Mouse (Mus musculus): ENCODE data around the gene Col6a5.

Col6a5 gene

DNA sequence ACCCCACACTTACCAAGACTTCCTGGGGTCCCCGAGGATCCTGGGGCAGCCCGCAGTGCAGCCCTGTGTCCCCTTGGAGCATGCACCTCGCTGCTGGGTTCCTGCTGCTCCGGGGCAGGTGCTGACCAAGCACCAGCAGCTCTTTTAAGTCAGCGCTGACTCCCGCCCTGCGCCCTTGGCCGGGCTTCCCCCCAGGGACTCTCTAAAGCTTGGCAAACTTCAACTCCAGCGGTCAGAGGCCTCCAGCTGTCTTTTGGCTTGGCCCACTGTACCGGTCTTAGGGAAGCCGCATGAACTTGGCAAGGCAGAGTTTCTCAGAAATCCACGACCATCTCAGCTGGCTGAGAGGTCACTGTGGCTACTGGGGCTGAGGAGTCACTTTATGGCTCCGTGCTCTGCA lies at the start of gene Col6a5:
Gene Col6a5, minus strand, starts transcription at position 111 of the 400 bp plus-strand sequence.
- TF ChIP-seq GATA4 (IDR thresholded peaks at IDR 0.05; ENCODE audit: insufficient replicate concordance, low read length): no peak

- TF ChIP-seq GATA4 (IDR thresholded peaks at IDR 0.05; ENCODE audit: insufficient replicate concordance, low read length): no peak
Observed at GRCm38 (mm10) chr9:105997955-105998354, 37.5 kb upstream of the Col6a5 start.

DNA sequence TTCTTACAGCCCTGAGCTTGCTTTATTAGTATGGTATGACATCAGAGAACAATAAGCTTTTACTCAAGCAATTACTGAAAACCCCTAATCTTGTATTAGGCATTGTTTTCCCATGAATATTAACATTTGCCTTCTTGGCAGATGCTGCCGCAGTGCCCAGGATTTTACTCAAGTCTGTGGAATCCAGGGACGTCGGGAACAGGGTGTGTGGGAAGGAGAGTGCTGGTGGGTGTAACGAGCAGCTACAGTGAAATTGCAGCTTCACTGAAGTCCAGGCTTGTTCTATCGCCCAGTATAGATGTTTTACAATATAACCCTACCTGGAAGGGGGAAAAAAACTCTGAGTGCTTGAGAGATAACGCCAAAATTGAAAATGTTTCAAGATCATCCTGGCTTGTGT lies 32.0 kb upstream of the Col6a5 start:
- TF ChIP-seq GATA4 (IDR thresholded peaks at IDR 0.05; ENCODE audit: insufficient replicate concordance, low read length): no peak

DNA sequence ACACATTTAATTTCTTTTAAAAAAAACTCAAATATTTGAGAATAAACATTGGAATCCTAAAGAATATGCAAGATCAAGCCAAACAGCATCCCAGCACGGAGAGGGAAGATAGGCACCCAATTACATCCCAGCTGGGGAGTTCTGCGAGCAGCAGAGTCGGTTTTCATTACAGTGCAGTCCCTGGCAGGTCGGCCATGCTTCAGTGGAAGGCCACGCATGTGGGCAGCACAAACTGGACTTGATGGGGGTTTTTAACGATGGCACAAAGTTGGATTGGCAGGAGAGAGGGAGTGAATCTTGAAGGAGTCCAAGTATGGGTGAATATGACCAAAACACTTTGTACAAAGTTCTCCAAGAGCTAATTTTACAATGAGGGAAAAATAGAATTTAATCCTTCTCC lies 29.7 kb upstream of the Col6a5 start:
- TF ChIP-seq GATA4 (IDR thresholded peaks at IDR 0.05; ENCODE audit: insufficient replicate concordance, low read length): no peak

- no peak for TF ChIP-seq GATA4 (IDR thresholded peaks at IDR 0.05; ENCODE audit: insufficient replicate concordance, low read length)
Observed at GRCm38 (mm10) chr9:105989468-105989867, 29.0 kb upstream of the Col6a5 start.

- TF ChIP-seq GATA4 (IDR thresholded peaks at IDR 0.05; ENCODE audit: insufficient replicate concordance, low read length): no peak
Observed at GRCm38 (mm10) chr9:105988096-105988495, 27.7 kb upstream of the Col6a5 start.

DNA sequence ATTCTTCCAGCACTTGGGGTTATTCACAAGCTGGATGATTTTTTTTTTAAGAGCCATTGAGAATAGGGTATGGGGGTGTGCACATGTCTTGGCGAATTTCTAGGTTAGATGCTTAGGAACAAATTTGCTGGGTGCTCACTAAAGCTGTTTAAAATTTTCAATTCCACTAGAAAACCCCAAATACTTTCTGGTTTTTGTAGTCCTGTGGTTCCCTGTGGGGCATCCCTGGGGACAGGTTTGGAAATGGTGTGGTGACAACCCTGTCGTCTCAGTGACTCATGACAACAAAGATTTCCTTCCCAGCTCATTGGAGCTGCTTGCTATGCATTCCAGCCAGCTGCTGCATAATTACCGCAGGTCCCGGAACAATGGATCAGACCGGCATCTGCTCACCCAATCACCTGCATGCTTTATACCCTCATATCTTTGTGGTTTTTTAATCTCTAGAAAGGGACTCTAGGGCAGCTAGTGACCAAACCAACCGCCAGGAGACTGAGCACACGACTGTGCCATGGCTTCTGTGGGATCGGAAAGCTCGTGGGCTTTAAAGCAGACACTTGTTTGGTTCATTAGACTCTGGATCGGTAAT lies 24.6 kb upstream of the Col6a5 start:
- TF ChIP-seq GATA4 (IDR thresholded peaks at IDR 0.05; ENCODE audit: insufficient replicate concordance, low read length): no peak

DNA sequence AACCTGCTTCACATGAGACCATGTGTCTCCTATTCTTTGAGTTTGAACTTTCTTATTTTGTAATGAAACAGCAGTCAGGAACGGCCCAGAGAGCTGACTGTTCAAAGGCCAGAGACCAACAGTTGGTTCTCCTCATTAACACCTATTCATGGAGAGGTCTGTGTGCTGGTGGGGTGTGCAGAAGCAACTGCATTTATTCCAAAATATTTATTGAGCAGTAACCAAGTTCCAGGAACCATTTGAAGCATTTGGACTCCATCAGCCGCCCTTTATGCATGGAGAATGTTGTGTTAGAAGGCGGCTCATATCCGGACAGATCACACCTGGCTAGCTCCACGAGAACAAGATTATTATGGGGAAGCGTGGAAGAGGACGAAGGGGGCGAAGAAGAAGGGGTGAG lies 18.0 kb upstream of the Col6a5 start:
- no peak for TF ChIP-seq GATA4 (IDR thresholded peaks at IDR 0.05; ENCODE audit: insufficient replicate concordance, low read length)

- TF ChIP-seq GATA4 (IDR thresholded peaks at IDR 0.05; ENCODE audit: insufficient replicate concordance, low read length): no peak
Observed at GRCm38 (mm10) chr9:105976871-105977270, 16.4 kb upstream of the Col6a5 start.

- TF ChIP-seq GATA4 (IDR thresholded peaks at IDR 0.05; ENCODE audit: insufficient replicate concordance, low read length): no peak
Observed at GRCm38 (mm10) chr9:105976314-105976713, 15.9 kb upstream of the Col6a5 start.

DNA sequence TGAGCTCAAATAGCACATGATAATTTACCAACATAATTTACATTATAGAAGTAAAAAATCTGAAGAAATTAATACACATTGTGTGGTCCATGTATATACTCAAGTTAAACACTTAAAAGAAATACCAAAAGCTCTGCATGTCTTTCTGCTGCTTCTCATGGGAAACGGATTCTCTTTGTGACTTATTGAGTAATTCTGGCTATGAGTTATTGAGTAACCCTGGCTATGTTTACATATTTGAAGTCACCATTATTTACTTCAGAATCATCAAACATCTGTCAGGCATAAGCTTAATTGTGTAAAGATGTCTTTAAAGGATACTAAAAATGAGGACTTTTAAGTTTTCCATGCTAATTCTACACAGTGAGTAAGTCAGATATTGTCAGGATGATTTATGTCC lies 13.3 kb upstream of the Col6a5 start:
- TF ChIP-seq GATA4 (IDR thresholded peaks at IDR 0.05; ENCODE audit: insufficient replicate concordance, low read length): no peak

DNA sequence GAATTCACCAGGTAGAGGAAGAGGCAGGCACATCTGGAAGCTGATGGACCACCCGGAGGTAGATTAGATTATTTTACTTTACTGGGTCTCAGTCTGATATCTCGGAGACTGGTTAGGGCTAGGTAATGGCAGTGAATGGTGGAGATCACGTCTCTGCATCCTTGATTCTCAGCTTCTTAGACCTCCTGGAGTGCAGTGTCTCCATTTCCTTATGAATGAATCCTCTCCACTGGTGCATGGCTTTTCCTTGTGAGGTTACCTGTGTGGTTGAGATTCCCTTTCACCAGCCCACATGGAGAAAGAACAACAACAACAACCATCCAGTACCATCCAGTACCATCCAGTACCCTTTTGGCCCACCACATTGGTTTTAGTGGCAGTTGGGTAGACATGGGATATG lies 11.6 kb upstream of the Col6a5 start:
- TF ChIP-seq GATA4 (IDR thresholded peaks at IDR 0.05; ENCODE audit: insufficient replicate concordance, low read length): no peak

DNA sequence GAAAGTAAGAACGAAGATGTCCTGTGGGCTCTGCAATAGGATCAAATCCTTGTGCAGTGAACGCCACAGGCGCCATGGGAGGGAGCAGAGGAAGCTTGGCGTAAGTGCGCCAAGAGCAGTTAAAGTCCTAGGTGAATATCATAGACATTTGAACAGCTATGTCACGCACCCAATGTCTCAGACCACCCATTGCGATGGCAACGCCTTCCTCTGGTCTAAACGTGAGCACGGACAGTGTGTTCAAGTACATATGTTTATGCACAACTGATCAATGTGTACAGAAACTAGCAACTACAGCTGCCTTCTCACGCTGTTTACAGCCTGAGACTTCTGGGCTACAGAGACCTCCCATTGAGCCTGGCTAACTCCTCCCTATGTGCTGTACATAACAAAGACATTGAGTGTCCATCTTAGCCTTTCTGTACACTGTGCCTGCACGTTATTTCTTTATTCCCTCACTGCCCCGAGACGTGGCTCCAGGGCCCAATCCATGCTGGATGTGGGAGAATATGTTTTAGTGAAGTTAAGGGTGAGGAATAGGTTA lies 11.0 kb upstream of the Col6a5 start:
- no peak for TF ChIP-seq GATA4 (IDR thresholded peaks at IDR 0.05; ENCODE audit: insufficient replicate concordance, low read length)

DNA sequence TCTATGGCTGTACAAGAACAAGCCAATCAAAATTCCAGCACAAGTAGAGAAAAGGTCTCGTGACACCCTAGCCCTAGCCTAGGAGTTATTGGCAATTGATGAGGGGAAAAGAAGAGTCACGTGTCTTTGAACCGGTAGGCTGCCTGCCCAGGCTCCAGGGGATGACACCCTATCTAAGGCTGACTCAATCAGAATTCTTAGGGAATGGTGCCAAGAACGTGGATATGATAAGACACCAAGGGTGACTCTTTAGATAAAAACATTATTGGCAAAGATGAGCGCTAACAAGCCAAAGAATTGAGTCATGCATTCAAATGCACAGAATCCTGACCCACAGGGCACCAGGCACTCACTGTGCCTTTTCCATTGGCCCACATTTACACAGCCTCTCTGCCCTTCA lies 10.5 kb upstream of the Col6a5 start:
- TF ChIP-seq GATA4 (IDR thresholded peaks at IDR 0.05; ENCODE audit: insufficient replicate concordance, low read length): no peak

GRCm38 (mm10) chr9:105967976-105968375 lies 7.5 kb upstream of the Col6a5 start:
- no peak for TF ChIP-seq GATA4 (IDR thresholded peaks at IDR 0.05; ENCODE audit: insufficient replicate concordance, low read length)

- TF ChIP-seq GATA4 (IDR thresholded peaks at IDR 0.05; ENCODE audit: insufficient replicate concordance, low read length): no peak
Observed at GRCm38 (mm10) chr9:105959116-105959515, 1.3 kb downstream of the Col6a5 start.

- no peak for TF ChIP-seq GATA4 (IDR thresholded peaks at IDR 0.05; ENCODE audit: insufficient replicate concordance, low read length)
Observed at GRCm38 (mm10) chr9:105949755-105950154, 10.7 kb downstream of the Col6a5 start.
